Mouse (Mus musculus) midbrain, embryonic 15.5 days (tissue): ENCODE measurements around the gene Stpg3. TPM values are rescaled to one million over a fixed set of nuclear protein-coding genes. Genes with fewer than 3 reads are reported as not detected.

Source experiments
- ATAC-seq: fragments of 200-750 bp; cut with Nextera tagmentation; replicated peaks from 2 replicates; pipeline ENCODE4 v1.8.0; 2017; ENCODE audit warnings: moderate TSS enrichment
- H3K27ac ChIP-seq: fragments of 300-500 bp; sonication (generic); 2 replicates; pipeline ENCODE4 v1.5.1; 2015; ENCODE audit warnings: mild to moderate bottlenecking, inconsistent platforms
- H3K27me3 ChIP-seq: fragments of 300-500 bp; sonication (generic); replicated peaks from 2 replicates; pipeline ENCODE4 v1.6.1; 2015; ENCODE audit warnings: inconsistent platforms
- H3K36me3 ChIP-seq: fragments of 300-500 bp; sonication (generic); replicated peaks from 2 replicates; pipeline ENCODE4 v1.6.1; 2015; ENCODE audit warnings: inconsistent platforms
- H3K4me1 ChIP-seq: fragments of 300-500 bp; sonication (generic); 2 replicates; pipeline ENCODE4 v1.6.1; 2015; ENCODE audit warnings: inconsistent platforms
- H3K4me2 ChIP-seq: fragments of 300-500 bp; sonication (generic); 2 replicates; pipeline ENCODE4 v1.6.1; 2015; ENCODE audit warnings: inconsistent platforms, mild to moderate bottlenecking, moderate library complexity
- H3K4me3 ChIP-seq: fragments of 300-500 bp; sonication (generic); 2 replicates; pipeline ENCODE4 v1.5.1; 2015; ENCODE audit warnings: mild to moderate bottlenecking, inconsistent platforms
- H3K9ac ChIP-seq: fragments of 300-500 bp; sonication (generic); 2 replicates; pipeline ENCODE4 v1.6.1; 2015; ENCODE audit warnings: mild to moderate bottlenecking, inconsistent platforms
- H3K9me3 ChIP-seq: fragments of 300-500 bp; sonication (generic); 2 replicates; pipeline ENCODE4 v1.6.1; 2016; ENCODE audit warnings: inconsistent platforms
- WGBS: fragments of 180-500 bp; shearing (Covaris S2); methylation state at CpG from one replicate; pipeline ENCODE4 v1.1.7; 2015; ENCODE audit warnings: mixed read lengths; 5-methylcytosine and 5-hydroxymethylcytosine counted together
- polyA plus RNA-seq: library from polyadenylated mRNA; unstranded; fragments of >200 nt; fragmentation: Nextera tagmentation; extraction: Ambion mirVana; gene quantifications from 2 replicates; pipeline ENCODE4 v1.2.1, GENCODE M21; 2015

The Stpg3 gene
- polyA plus RNA-seq, 1 experiment from 2014 or later: not detected

DNA sequence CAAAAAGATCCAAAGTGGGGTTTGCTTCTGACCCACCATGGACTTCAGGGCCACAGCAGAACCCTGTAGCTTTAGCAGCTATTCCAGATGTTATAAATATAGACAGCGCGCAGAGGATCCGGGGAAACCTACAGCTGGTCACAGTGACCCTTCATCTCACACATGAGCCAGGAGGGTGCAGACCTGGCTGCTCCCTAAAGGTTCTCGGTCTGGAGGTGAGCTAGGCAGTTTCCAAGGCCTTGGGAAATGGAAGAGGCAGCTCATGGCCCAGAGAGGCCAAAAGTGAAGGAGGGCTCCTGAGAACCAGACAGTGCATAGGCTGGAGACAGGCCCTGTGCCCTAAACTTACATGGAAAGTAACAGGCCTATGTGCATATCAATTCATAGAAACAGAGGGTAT lies 40.6 kb downstream of the Stpg3 start:
- ATAC-seq: no peak
- peaks cover 27% of the 10 kb centered on the region for H3K4me1 ChIP-seq
- H3K9me3 ChIP-seq: no peaks in the 10 kb centered on the region
- 95% methylated on average over 4 of the region's 4 CpGs for WGBS
- H3K36me3 ChIP-seq: no peaks in the 10 kb centered on the region
- H3K4me3 ChIP-seq: no peak overlapping the region
- no peaks in the 10 kb centered on the region for H3K27me3 ChIP-seq
- H3K27ac ChIP-seq: no peak overlapping the region
- no peak overlapping the region for H3K9ac ChIP-seq
- no peak overlapping the region for H3K4me2 ChIP-seq

DNA sequence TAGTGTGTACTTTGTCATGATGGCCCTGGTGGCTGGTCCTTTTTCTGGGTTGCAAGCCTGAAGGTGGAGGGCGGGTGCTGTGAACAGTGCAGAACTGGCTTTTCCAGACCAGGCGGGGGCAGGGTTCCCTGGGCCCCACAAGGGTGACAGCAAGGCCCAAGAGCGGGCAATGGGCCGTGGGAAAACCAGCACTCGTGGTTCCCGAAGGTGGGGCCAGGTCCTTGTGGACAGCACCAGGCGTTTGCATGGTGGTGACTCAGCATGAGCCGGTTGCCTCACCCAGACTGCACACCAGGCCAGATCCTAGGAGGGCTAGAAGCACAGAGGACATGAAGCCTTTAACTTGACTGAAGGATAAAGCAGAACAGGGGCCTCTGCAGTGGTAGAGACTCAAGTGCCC lies 41.8 kb downstream of the Stpg3 start:
- WGBS: 81% methylated on average over 8 of the region's 8 CpGs
- H3K4me1 ChIP-seq: peaks cover 27% of the 10 kb centered on the region

DNA sequence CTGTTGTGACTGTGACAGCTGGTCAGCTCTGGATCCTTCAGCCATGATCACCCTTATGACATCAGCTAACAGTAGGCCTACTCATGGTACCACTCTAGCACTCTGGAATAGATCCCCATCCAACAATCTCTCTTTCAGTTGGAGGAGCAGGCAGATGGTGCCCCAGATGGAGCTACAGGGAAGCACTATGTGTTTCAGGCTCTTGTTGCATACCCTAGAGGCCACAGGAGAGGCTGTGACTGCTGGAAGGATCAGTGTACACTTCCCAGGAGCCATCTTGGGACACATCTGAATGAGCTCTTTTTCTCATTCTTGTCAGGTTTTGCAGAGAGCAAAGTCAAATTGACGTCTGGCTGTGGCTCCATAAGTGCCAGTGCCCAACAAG lies 42.7 kb downstream of the Stpg3 start:
- H3K9ac ChIP-seq: no peak overlapping the region
- ATAC-seq: no peak

More for the DNA sequence above, 41.8 kb downstream of the Stpg3 start:
- H3K36me3 ChIP-seq: no peaks in the 10 kb centered on the region
- H3K4me3 ChIP-seq: no peak overlapping the region
- no peaks in the 10 kb centered on the region for H3K27me3 ChIP-seq
- H3K9ac ChIP-seq: no peak overlapping the region
- no peak overlapping the region for H3K4me2 ChIP-seq
- no peak for ATAC-seq
- no peak overlapping the region for H3K27ac ChIP-seq
- H3K9me3 ChIP-seq: no peaks in the 10 kb centered on the region

DNA sequence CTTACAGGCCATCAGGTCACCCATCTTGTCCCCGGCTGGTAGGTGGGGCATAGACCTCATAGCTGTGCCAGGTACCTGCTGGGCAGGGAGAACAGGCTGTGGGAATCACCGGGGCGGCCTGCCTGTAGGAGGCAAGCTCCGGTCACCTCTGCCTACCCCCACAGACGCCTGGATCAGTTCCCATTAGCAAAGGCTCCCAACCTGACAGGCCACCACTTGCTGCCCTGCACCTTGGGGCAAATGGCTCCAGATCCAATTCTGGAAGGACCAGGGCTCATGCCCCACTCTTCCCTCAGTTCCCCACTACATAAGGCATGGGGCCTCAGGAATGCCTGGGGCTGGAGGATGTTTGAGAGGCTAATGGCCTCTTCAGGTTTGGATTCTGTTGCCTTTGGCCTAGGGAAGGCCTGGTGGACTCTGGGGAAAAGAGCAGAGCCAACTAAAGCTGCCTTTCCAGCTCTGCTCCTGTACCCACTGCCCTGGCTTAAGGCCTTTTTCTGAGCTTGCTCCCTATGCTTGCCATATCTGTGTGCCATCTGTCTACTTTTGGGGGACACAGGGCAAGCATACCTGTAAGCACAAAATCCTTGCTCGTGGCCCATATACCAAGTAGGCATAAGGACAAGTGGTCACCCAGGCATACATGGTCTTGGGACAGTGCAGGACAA lies 43.2 kb downstream of the Stpg3 start:
- 87% methylated on average over 6 of the region's 6 CpGs for WGBS
- no peak for ATAC-seq
- Histone ChIP-seq H3K4me3 (no peak overlapping the region), H3K4me2 (no peak overlapping the region), H3K9me3 (no peaks in the 10 kb centered on the region), H3K36me3 (no peaks in the 10 kb centered on the region), H3K9ac (no peak overlapping the region), H3K27ac (no peak overlapping the region), H3K4me1 (peaks cover 18% of the 10 kb centered on the region), H3K27me3 (no peaks in the 10 kb centered on the region)

More for the DNA sequence above, 42.7 kb downstream of the Stpg3 start:
- 55% methylated on average over 1 of the region's 1 CpGs for WGBS
- no peaks in the 10 kb centered on the region for H3K9me3 ChIP-seq
- peaks cover 21% of the 10 kb centered on the region for H3K4me1 ChIP-seq
- no peak overlapping the region for H3K4me2 ChIP-seq
- H3K36me3 ChIP-seq: no peaks in the 10 kb centered on the region
- no peak overlapping the region for H3K27ac ChIP-seq
- no peak overlapping the region for H3K4me3 ChIP-seq
- no peaks in the 10 kb centered on the region for H3K27me3 ChIP-seq

DNA sequence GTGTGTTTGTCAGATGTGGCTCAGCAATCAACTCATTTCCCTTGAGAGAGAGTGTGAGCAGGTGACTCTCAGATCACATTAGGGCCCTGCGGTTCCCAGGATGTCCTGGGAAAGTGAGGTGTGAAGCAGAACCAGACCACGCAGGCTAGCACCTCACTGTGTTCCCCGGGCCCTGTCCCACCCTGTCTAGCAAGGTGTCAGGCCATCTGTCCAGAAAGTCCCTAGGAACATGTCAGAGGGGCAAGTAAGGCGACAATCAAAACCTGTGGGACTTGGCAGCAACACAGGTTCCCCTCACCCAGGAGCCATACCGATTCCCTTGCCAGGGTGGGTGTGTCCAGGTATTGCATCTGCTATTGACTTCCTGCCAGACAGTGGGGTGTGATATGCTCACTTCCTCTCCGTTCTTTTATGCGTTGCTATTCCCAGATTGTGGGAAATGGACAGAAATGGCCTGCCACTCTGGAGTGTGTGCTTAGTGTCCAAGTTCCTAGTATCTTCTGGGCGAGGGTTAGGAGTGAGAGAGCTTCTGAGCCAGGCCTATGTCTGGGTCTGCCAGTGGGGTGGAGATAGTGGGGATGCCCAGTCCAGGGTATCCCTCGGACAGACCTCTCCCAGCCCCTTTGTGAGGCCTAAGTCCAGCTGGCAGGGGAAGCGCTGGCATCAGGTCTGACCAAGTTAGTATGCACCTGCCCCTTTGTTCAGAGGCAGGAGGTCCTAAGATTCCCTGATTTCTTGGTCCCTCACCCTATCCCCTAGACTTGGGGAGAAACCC lies 43.9 kb downstream of the Stpg3 start:
- H3K9me3 ChIP-seq: no peaks in the 10 kb centered on the region
- no peaks in the 10 kb centered on the region for H3K27me3 ChIP-seq
- WGBS: 72% methylated on average over 10 of the region's 10 CpGs
- peaks cover 16% of the 10 kb centered on the region for H3K4me1 ChIP-seq
- no peak overlapping the region for H3K9ac ChIP-seq
- no peak for ATAC-seq
- H3K27ac ChIP-seq: no peak overlapping the region
- no peak overlapping the region for H3K4me3 ChIP-seq
- no peak overlapping the region for H3K4me2 ChIP-seq
- H3K36me3 ChIP-seq: no peaks in the 10 kb centered on the region

DNA sequence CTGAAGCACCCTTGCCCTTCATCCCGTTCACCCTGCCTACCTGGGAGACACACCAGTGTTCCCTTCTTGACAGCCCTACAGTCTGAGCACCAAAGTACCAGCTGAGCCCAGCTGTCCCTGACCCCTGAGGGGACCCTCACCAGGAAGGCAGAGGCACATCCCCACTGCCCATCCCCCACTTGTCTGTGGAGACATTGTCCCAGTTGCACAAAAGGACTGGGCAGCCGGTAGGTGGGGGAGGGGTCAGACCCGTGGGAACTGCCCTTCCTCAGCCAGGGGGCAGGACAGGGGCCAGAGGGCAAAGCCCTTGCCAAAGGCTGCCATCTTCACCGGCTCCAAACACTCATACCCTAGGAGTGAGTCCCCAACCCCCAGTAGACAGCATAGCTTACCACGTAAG lies 44.7 kb downstream of the Stpg3 start:
- no peak for ATAC-seq

DNA sequence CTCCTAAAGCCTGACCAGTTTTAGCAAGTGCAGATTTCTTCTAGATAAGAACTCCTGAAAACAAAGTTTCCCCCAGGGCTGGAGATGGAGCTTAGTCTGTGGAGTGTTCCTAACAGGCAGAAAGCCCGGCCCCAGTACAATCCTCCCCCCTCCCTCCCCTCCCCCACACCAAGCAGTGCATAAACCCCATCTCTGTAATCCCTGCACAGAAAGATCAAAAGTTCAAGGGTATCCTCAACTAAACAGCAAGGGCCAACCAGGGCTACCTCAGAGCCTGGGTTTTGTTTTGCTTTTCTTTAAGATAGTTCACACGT lies 45.8 kb downstream of the Stpg3 start:
- no peaks in the 10 kb centered on the region for H3K27me3 ChIP-seq
- peak overlapping the region; percentile 47 for H3K9ac ChIP-seq
- H3K9me3 ChIP-seq: no peaks in the 10 kb centered on the region
- H3K4me2 ChIP-seq: peak overlapping the region; percentile 97
- H3K4me1 ChIP-seq: peaks cover 19% of the 10 kb centered on the region
- H3K27ac ChIP-seq: peak overlapping the region; percentile 36
- ATAC-seq: peak; percentile 28; the same call in 1 of the 2 replicates
- WGBS: 13% methylated on average over 2 of the region's 2 CpGs
- no peaks in the 10 kb centered on the region for H3K36me3 ChIP-seq
- H3K4me3 ChIP-seq: peak overlapping the region; percentile 56

More for the DNA sequence above, 44.7 kb downstream of the Stpg3 start:
- H3K36me3 ChIP-seq: no peaks in the 10 kb centered on the region
- 11% methylated on average over 5 of the region's 5 CpGs for WGBS
- no peak overlapping the region for H3K27ac ChIP-seq
- no peak overlapping the region for H3K4me3 ChIP-seq
- no peaks in the 10 kb centered on the region for H3K9me3 ChIP-seq
- no peak overlapping the region for H3K4me2 ChIP-seq
- H3K9ac ChIP-seq: no peak overlapping the region
- H3K4me1 ChIP-seq: peaks cover 16% of the 10 kb centered on the region
- no peaks in the 10 kb centered on the region for H3K27me3 ChIP-seq

DNA sequence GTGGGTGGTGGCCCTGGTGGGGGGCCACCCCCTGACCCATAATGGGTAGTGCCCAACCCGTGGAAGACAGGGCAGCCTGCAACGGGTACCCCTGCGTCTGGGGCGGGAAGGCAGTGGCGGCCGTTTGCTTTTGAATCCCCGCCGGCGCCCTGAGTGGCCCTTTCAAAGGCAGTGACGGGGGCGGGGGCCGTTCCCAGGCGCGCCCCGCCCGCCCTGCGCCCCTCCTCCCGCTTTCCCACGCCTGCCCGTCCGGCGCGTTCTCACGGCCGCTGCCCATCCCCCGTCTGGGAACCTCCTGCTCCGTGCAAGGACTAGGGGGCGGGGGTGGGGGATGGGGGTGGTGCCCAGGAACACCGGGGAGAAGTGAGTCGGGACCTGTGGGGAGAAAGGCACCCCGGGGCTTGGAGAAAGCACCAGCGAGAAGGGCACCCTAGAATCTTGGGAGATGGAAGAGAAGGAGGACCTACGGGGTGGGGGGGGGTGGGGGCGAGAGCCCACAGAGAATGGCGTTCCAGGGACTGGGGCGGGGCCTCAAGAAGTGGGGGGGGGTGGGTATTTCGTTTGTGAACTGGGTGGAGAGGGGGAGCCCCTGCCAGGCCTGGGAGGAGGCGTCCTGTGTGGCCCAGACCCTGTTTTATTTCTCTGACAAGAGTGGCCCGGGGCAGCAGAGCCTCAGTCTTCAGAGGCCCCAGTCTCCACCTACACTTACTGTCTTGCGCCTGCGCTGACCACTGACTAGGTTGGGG lies 46.3 kb downstream of the Stpg3 start:
- Histone ChIP-seq H3K27me3 (no peaks in the 10 kb centered on the region), H3K4me3 (peak overlapping the region; percentile 56), H3K9ac (peak overlapping the region; percentile 47), H3K27ac (peak overlapping the region; percentile 36), H3K4me2 (peak overlapping the region; percentile 97), H3K4me1 (peaks cover 24% of the 10 kb centered on the region), H3K36me3 (no peaks in the 10 kb centered on the region), H3K9me3 (no peaks in the 10 kb centered on the region)
- ATAC-seq: peak; percentile 76
- WGBS: under 1% methylated on average over 33 of the region's 41 CpGs

DNA sequence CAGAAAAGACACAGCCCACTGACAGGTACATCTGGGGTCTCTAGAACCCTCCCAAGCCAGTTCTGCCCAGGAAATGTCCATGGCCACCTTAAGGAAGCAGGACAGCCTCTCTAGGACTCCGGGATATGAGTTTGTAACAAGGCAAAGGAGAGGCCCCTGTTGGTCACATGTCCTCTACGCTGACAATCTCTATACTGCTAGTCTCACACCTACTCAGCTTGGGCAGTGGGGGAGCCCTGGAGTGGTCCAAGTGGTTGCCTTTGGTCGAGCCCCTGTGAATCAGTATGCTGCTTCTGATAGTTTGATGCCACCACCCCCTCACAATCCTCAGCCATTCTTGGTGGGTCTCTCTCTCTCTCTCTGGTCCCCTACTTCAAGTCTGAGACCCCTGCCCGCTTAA lies 47.0 kb downstream of the Stpg3 start:
- WGBS: 16% methylated on average over 4 of the region's 4 CpGs
- peak overlapping the region; percentile 36 for H3K27ac ChIP-seq
- H3K4me1 ChIP-seq: peaks cover 24% of the 10 kb centered on the region
- H3K9ac ChIP-seq: peak overlapping the region; percentile 47
- no peaks in the 10 kb centered on the region for H3K27me3 ChIP-seq
- H3K36me3 ChIP-seq: no peaks in the 10 kb centered on the region
- peak; percentile 34 for ATAC-seq
- peak overlapping the region; percentile 56 for H3K4me3 ChIP-seq
- H3K9me3 ChIP-seq: no peaks in the 10 kb centered on the region
- H3K4me2 ChIP-seq: peak overlapping the region; percentile 97

Other genes with a start within 250 kb of the Stpg3 start
- gene Mrpl41, start 239.5 kb downstream of the Stpg3 start, polyA plus RNA-seq: 139 and 148 TPM in 2 replicates
- 3.3 and 4.5 TPM in 2 replicates for gene Pnpla7, start 238.6 kb downstream of the Stpg3 start, polyA plus RNA-seq
- 180 and 188 TPM in 2 replicates for gene Nsmf, start 160.3 kb downstream of the Stpg3 start, polyA plus RNA-seq
- gene Entpd8, start 134.3 kb downstream of the Stpg3 start, polyA plus RNA-seq: not detected in 2 replicates
- not detected in 2 replicates for gene Noxa1, start 119.5 kb downstream of the Stpg3 start, polyA plus RNA-seq
- 15.3 and 18.1 TPM in 2 replicates for gene Nrarp, start 33.9 kb downstream of the Stpg3 start, polyA plus RNA-seq
- 1.9 and 2.0 TPM in 2 replicates for gene Tor4a, start 17.8 kb downstream of the Stpg3 start, polyA plus RNA-seq
- gene Nelfb, start 3.1 kb downstream of the Stpg3 start, polyA plus RNA-seq: 126 and 129 TPM in 2 replicates
- gene Fam166a, start 4.1 kb upstream of the Stpg3 start, polyA plus RNA-seq: 0.43 and 0.78 TPM in 2 replicates
- 364 and 396 TPM in 2 replicates for gene Tubb4b, start 10.1 kb upstream of the Stpg3 start, polyA plus RNA-seq
- not detected in 2 replicates for gene Slc34a3, start 19.7 kb upstream of the Stpg3 start, polyA plus RNA-seq
- not detected in 2 replicates for gene Rnf224, start 22.1 kb upstream of the Stpg3 start, polyA plus RNA-seq
- 148 and 150 TPM in 2 replicates for gene Rnf208, start 27.6 kb upstream of the Stpg3 start, polyA plus RNA-seq
- gene Cysrt1, start 27.8 kb upstream of the Stpg3 start, polyA plus RNA-seq: 0.26 and 0.46 TPM in 2 replicates
- 6.2 and 8.4 TPM in 2 replicates for gene AL732309.1, start 32.2 kb upstream of the Stpg3 start, polyA plus RNA-seq
- gene Tmem203, start 40.8 kb upstream of the Stpg3 start, polyA plus RNA-seq: 13.8 and 15.4 TPM in 2 replicates
- gene Tprn, start 48.0 kb upstream of the Stpg3 start, polyA plus RNA-seq: 16.7 and 16.9 TPM in 2 replicates
- 186 and 197 TPM in 2 replicates for gene Ssna1, start 57.8 kb upstream of the Stpg3 start, polyA plus RNA-seq
- gene Anapc2, start 57.8 kb upstream of the Stpg3 start, polyA plus RNA-seq: 153 and 157 TPM in 2 replicates
- gene Tmem210, start 73.5 kb upstream of the Stpg3 start, polyA plus RNA-seq: not detected in 2 replicates
- 0.14 and 0.23 TPM in 2 replicates for gene Lrrc26, start 75.3 kb upstream of the Stpg3 start, polyA plus RNA-seq
- 49.1 and 51.5 TPM in 2 replicates for gene Grin1, start 104.5 kb upstream of the Stpg3 start, polyA plus RNA-seq
- 44.3 and 50.3 TPM in 2 replicates for gene Man1b1, start 117.7 kb upstream of the Stpg3 start, polyA plus RNA-seq
- 23.8 and 25.8 TPM in 2 replicates for gene Dpp7, start 141.7 kb upstream of the Stpg3 start, polyA plus RNA-seq
- 5.6 and 5.9 TPM in 2 replicates for gene Uap1l1, start 151.0 kb upstream of the Stpg3 start, polyA plus RNA-seq
- gene Sapcd2, start 157.7 kb upstream of the Stpg3 start, polyA plus RNA-seq: 11.1 and 14.7 TPM in 2 replicates
- gene Entpd2, start 181.2 kb upstream of the Stpg3 start, polyA plus RNA-seq: 2.7 and 3.3 TPM in 2 replicates
- 498 and 520 TPM in 2 replicates for gene Npdc1, start 184.7 kb upstream of the Stpg3 start, polyA plus RNA-seq
- gene Fut7, start 208.6 kb upstream of the Stpg3 start, polyA plus RNA-seq: 0.17 and 0.41 TPM in 2 replicates
- gene Abca2, start 214.1 kb upstream of the Stpg3 start, polyA plus RNA-seq: 16.4 and 17.6 TPM in 2 replicates
- gene Clic3, start 242.2 kb upstream of the Stpg3 start, polyA plus RNA-seq: 3.3 and 3.9 TPM in 2 replicates
- gene Paxx, start 246.5 kb upstream of the Stpg3 start, polyA plus RNA-seq: 119 and 128 TPM in 2 replicates